Mouse (Mus musculus) forebrain, embryonic 12.5 days (tissue): Measurements from ENCODE around the gene Apba3. TPM values are rescaled to one million over a fixed set of nuclear protein-coding genes. Genes with fewer than 3 reads are reported as not detected.

Source experiments
- ATAC-seq: fragments of 200-750 bp; cut with Nextera tagmentation; 2 replicates; pipeline ENCODE4 v1.8.0; 2017; ENCODE audit warnings: moderate TSS enrichment; ENCODE audit not compliant: low FRiP score
- H3K27ac ChIP-seq: fragments of 300-500 bp; sonication (generic); 2 replicates; pipeline ENCODE4 v1.5.1; 2016; ENCODE audit warnings: mild to moderate bottlenecking
- H3K27me3 ChIP-seq: fragments of 300-500 bp; sonication (generic); 2 replicates; pipeline ENCODE4 v1.6.1; 2016; ENCODE audit warnings: mild to moderate bottlenecking
- H3K36me3 ChIP-seq: fragments of 300-500 bp; sonication (generic); replicated peaks from 2 replicates; pipeline ENCODE4 v1.6.1; 2016; ENCODE audit warnings: mild to moderate bottlenecking
- H3K4me1 ChIP-seq: fragments of 300-500 bp; sonication (generic); 2 replicates; pipeline ENCODE4 v1.6.1; 2016
- H3K4me2 ChIP-seq: fragments of 300-500 bp; sonication (generic); 2 replicates; pipeline ENCODE4 v1.6.1; 2016; ENCODE audit warnings: mild to moderate bottlenecking, moderate library complexity
- H3K4me3 ChIP-seq: fragments of 300-500 bp; sonication (generic); replicated peaks from 2 replicates; pipeline ENCODE4 v1.5.1; 2016; ENCODE audit warnings: mild to moderate bottlenecking
- H3K9ac ChIP-seq: fragments of 300-500 bp; sonication (generic); 2 replicates; pipeline ENCODE4 v1.6.1; 2016; ENCODE audit warnings: mild to moderate bottlenecking
- H3K9me3 ChIP-seq: fragments of 300-500 bp; sonication (generic); 2 replicates; pipeline ENCODE4 v1.6.1; 2016
- WGBS: fragments of 180-500 bp; shearing (Covaris S2); methylation state at CpG from one replicate; pipeline ENCODE4 v1.1.7; 2016; 5-methylcytosine and 5-hydroxymethylcytosine counted together
- polyA plus RNA-seq: library from polyadenylated mRNA; unstranded; fragments of >200 nt; fragmentation: Nextera tagmentation; extraction: Ambion mirVana; gene quantifications from 2 replicates; pipeline ENCODE4 v1.2.1, GENCODE M21; 2016

Gene Apba3
- polyA plus RNA-seq, 1 experiment from 2014 or later, result 31.1 TPM

GRCm38 (mm10) chr10:81257158-81258039 lies 9.4 kb upstream of the Apba3 start:
- ATAC-seq, result no peak; the same call in 1 of the 2 replicates
- Histone ChIP-seq H3K4me3 (peak overlapping the region; percentile 48), H3K27me3 (peaks cover 76% of the 10 kb centered on the region), H3K9ac (peak overlapping the region; percentile 61), H3K36me3 (peaks cover 13% of the 10 kb centered on the region), H3K27ac (no peak overlapping the region), H3K4me2 (peak overlapping the region; percentile 81), H3K4me1 (peaks cover 30% of the 10 kb centered on the region), H3K9me3 (no peaks in the 10 kb centered on the region; the same call in 1 of the 2 replicates)
- WGBS, result 1% methylated on average over 62 of the region's 62 CpGs

- no peak overlapping the region for H3K27ac ChIP-seq
- 56% methylated on average over 21 of the region's 21 CpGs for WGBS
- peak overlapping the region; percentile 29; the same call in 1 of the 2 replicates for H3K9ac ChIP-seq
- no peak for ATAC-seq
- no peak overlapping the region for H3K4me2 ChIP-seq
- peaks cover 33% of the 10 kb centered on the region for H3K36me3 ChIP-seq
- H3K4me1 ChIP-seq, result peaks cover 24% of the 10 kb centered on the region
- no peak overlapping the region for H3K4me3 ChIP-seq
- peaks cover 57% of the 10 kb centered on the region for H3K27me3 ChIP-seq
- no peaks in the 10 kb centered on the region; the same call in 1 of the 2 replicates for H3K9me3 ChIP-seq
These were observed 7.4 kb upstream of the Apba3 start for GRCm38 (mm10) chr10:81259225-81259884.

- Histone ChIP-seq H3K4me2 (no peak overlapping the region), H3K27ac (no peak overlapping the region), H3K9ac (no peak overlapping the region), H3K36me3 (peaks cover 45% of the 10 kb centered on the region), H3K4me3 (no peak overlapping the region), H3K4me1 (peaks cover 33% of the 10 kb centered on the region), H3K9me3 (no peaks in the 10 kb centered on the region; the same call in 1 of the 2 replicates), H3K27me3 (peaks cover 43% of the 10 kb centered on the region)
- no peak for ATAC-seq
- 94% methylated on average over 4 of the region's 4 CpGs for WGBS
These were observed 5.7 kb upstream of the Apba3 start for GRCm38 (mm10) chr10:81261025-81261424.

- Histone ChIP-seq H3K9me3 (no peaks in the 10 kb centered on the region; the same call in 1 of the 2 replicates), H3K36me3 (peaks cover 46% of the 10 kb centered on the region), H3K4me2 (peak overlapping the region; percentile 69), H3K4me3 (peak overlapping the region; percentile 67), H3K27ac (no peak overlapping the region), H3K4me1 (peaks cover 19% of the 10 kb centered on the region), H3K27me3 (no peaks in the 10 kb centered on the region; the same call in 1 of the 2 replicates), H3K9ac (no peak overlapping the region)
- peak; percentile 6; the same call in 1 of the 2 replicates for ATAC-seq
- WGBS, result 94% methylated on average over 8 of the region's 8 CpGs
These were observed 1.2 kb upstream of the Apba3 start for GRCm38 (mm10) chr10:81265540-81265939.

GRCm38 (mm10) chr10:81268056-81268455 lies 1.3 kb downstream of the Apba3 start:
- Histone ChIP-seq H3K9me3 (no peaks in the 10 kb centered on the region), H3K27me3 (no peaks in the 10 kb centered on the region), H3K36me3 (peaks cover 51% of the 10 kb centered on the region), H3K27ac (no peak overlapping the region), H3K4me1 (peaks cover 19% of the 10 kb centered on the region), H3K9ac (peak overlapping the region; percentile 69), H3K4me2 (peak overlapping the region; percentile 53), H3K4me3 (peak overlapping the region; percentile 51)
- peak; percentile 53 for ATAC-seq
- WGBS, result 7% methylated on average over 23 of the region's 23 CpGs

- 85% methylated on average over 16 of the region's 16 CpGs for WGBS
- Histone ChIP-seq H3K4me3 (peak overlapping the region; percentile 51), H3K9me3 (no peaks in the 10 kb centered on the region), H3K36me3 (peaks cover 51% of the 10 kb centered on the region), H3K27me3 (no peaks in the 10 kb centered on the region), H3K9ac (peak overlapping the region; percentile 69), H3K4me2 (peak overlapping the region; percentile 53), H3K27ac (no peak overlapping the region), H3K4me1 (peaks cover 19% of the 10 kb centered on the region)
- no peak for ATAC-seq
These were observed 2.1 kb downstream of the Apba3 start for GRCm38 (mm10) chr10:81268643-81269412.

GRCm38 (mm10) chr10:81272356-81272755 lies 5.6 kb downstream of the Apba3 start:
- 96% methylated on average over 21 of the region's 21 CpGs for whole genome bisulfite sequencing
- Histone ChIP-seq H3K9me3 (0 out of 2 replicates have a peak, but pooled peaks cover 3% of the 10 kb centered on the region), H3K27ac (no peak overlapping the region), H3K27me3 (no peaks in the 10 kb centered on the region), H3K4me1 (peaks cover 10% of the 10 kb centered on the region), H3K4me3 (no peak overlapping the region), H3K36me3 (peaks cover 40% of the 10 kb centered on the region), H3K9ac (no peak overlapping the region), H3K4me2 (no peak overlapping the region)
- ATAC-seq, result no peak

GRCm38 (mm10) chr10:81273842-81274241 lies 7.1 kb downstream of the Apba3 start:
- H3K27ac ChIP-seq, result no peak overlapping the region
- 95% methylated on average over 19 of the region's 19 CpGs for WGBS
- H3K9me3 ChIP-seq, result 0 out of 2 replicates have a peak, but pooled peaks cover 3% of the 10 kb centered on the region
- H3K4me3 ChIP-seq, result no peak overlapping the region
- peaks cover 40% of the 10 kb centered on the region for H3K36me3 ChIP-seq
- H3K9ac ChIP-seq, result no peak overlapping the region
- H3K4me1 ChIP-seq, result peaks cover 4% of the 10 kb centered on the region
- no peak overlapping the region for H3K4me2 ChIP-seq
- no peaks in the 10 kb centered on the region for H3K27me3 ChIP-seq
- no peak for ATAC-seq

- no peak overlapping the region for H3K27ac ChIP-seq
- H3K27me3 ChIP-seq, result 0 out of 2 replicates have a peak, but pooled peaks cover 6% of the 10 kb centered on the region
- 77% methylated on average over 22 of the region's 22 CpGs for WGBS
- no peak overlapping the region for H3K4me2 ChIP-seq
- no peak overlapping the region for H3K4me3 ChIP-seq
- H3K9me3 ChIP-seq, result 0 out of 2 replicates have a peak, but pooled peaks cover 3% of the 10 kb centered on the region
- ATAC-seq, result no peak
- no peak overlapping the region for H3K9ac ChIP-seq
- H3K4me1 ChIP-seq, result 0 out of 2 replicates have a peak, but pooled peaks cover 3% of the 10 kb centered on the region
- H3K36me3 ChIP-seq, result peaks cover 18% of the 10 kb centered on the region
These were observed 10.9 kb downstream of the Apba3 start for GRCm38 (mm10) chr10:81277676-81278075.

GRCm38 (mm10) chr10:81279496-81279895 lies 12.7 kb downstream of the Apba3 start:
- H3K4me1 ChIP-seq, result 0 out of 2 replicates have a peak, but pooled peaks cover 5% of the 10 kb centered on the region
- no peak overlapping the region for H3K9ac ChIP-seq
- WGBS, result 56% methylated on average over 10 of the region's 10 CpGs
- ATAC-seq, result no peak
- peaks cover 24% of the 10 kb centered on the region for H3K27me3 ChIP-seq
- 0 out of 2 replicates have a peak, but pooled peaks cover 3% of the 10 kb centered on the region for H3K36me3 ChIP-seq
- H3K4me2 ChIP-seq, result no peak overlapping the region
- 0 out of 2 replicates have a peak, but pooled peaks cover 3% of the 10 kb centered on the region for H3K9me3 ChIP-seq
- no peak overlapping the region for H3K4me3 ChIP-seq
- H3K27ac ChIP-seq, result no peak overlapping the region

- no peak overlapping the region for H3K4me3 ChIP-seq
These were observed 17.4 kb downstream of the Apba3 start for GRCm38 (mm10) chr10:81284189-81284588.

More at GRCm38 (mm10) chr10:81284189-81284588, 17.4 kb downstream of the Apba3 start:
- ATAC-seq, result no peak
- H3K27me3 ChIP-seq, result peaks cover 45% of the 10 kb centered on the region
- H3K9me3 ChIP-seq, result no peaks in the 10 kb centered on the region
- H3K9ac ChIP-seq, result no peak overlapping the region
- no peak overlapping the region for H3K4me2 ChIP-seq
- H3K27ac ChIP-seq, result no peak overlapping the region
- no peaks in the 10 kb centered on the region for H3K36me3 ChIP-seq
- 63% methylated on average over 6 of the region's 6 CpGs for whole genome bisulfite sequencing
- H3K4me1 ChIP-seq, result peaks cover 26% of the 10 kb centered on the region
